Comparison of ENCODE assay signal across 23 mouse cellular contexts in the genomic region with DNA sequence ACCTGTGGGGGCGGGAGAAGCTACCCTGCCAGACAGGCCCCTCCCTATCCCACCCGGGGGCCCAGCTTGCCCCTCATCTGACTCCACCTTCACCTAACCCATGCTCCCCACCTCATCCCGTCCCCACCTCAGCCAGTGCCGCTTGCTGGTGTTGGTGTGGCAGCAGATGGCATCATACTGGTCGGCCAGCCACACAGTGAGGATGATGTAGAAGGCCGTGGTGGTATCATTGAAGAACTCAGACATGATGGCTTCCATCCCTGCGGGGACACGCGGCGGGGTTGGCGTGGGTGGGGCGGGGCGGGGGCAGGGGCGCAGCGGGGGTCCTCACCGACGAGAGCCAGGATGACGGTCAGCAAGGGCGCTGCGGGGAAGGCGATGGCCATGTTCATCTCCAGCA. TPM values are rescaled to one million over a fixed set of nuclear protein-coding genes. Genes with fewer than 3 reads are reported as not detected.
"Had no signal": no experiment of that assay in that cellular context is flagged by ENCODE, and none has a peak within 500 bp of the region (broad histone marks: within the 10 kb centered on the region; RNA-seq: fewer than 3 reads in every experiment).

No protein-coding gene starts in this region.

- H3K27ac ChIP-seq: kidney, postnatal 0 days; layer of hippocampus, adult 2 months; liver, embryonic 14.5 days; macrophage; midbrain, embryonic 12.5 days; midbrain, embryonic 15.5 days; neural tube, embryonic 12.5 days; neural tube, embryonic 15.5 days; stomach, embryonic 15.5 days had no signal

- H3K4me2 ChIP-seq: lung, embryonic 14.5 days; midbrain, embryonic 12.5 days; midbrain, embryonic 15.5 days; neural tube, embryonic 12.5 days; neural tube, embryonic 15.5 days; stomach, embryonic 15.5 days had no signal

- H3K4me3 ChIP-seq: layer of hippocampus, adult 2 months; midbrain, embryonic 12.5 days; midbrain, embryonic 15.5 days; neural tube, embryonic 15.5 days; stomach, embryonic 15.5 days had no signal

- H3K27me3 ChIP-seq: neural tube, embryonic 15.5 days; stomach, embryonic 15.5 days had no signal

- H3K9me3 ChIP-seq: midbrain, embryonic 12.5 days; midbrain, embryonic 15.5 days; neural tube, embryonic 12.5 days; neural tube, embryonic 15.5 days; stomach, embryonic 15.5 days had no signal

- H3K9ac ChIP-seq: liver, embryonic 14.5 days; liver, postnatal 0 days; lung, embryonic 14.5 days; midbrain, embryonic 12.5 days; midbrain, embryonic 15.5 days; neural tube, embryonic 12.5 days; neural tube, embryonic 15.5 days; stomach, embryonic 15.5 days had no signal

- DNase-seq: kidney, adult 2 months; kidney, postnatal 25 days; layer of hippocampus, adult 9-11 months; liver, postnatal 0 days; lung, embryonic 14.5 days; retina, postnatal 1 day; right cerebral cortex, postnatal 25 days; spleen, adult 18-20 months; thymus, adult 18-20 months; thymus, postnatal 36 days had no signal

- ATAC-seq: intestine, postnatal 0 days; liver, postnatal 0 days; lung, postnatal 0 days; midbrain, embryonic 15.5 days had no signal

RNA-seq across cellular contexts. Expression of gene Grin3b, which starts 7.5 kb away (rescaled TPM):
- total RNA-seq: megakaryocyte-erythroid progenitor cell, adult 5-6 weeks had no signal
- polyA plus RNA-seq: large intestine, adult 2 months; macrophage had no signal
